Mouse (Mus musculus) brown adipose tissue, adult 24 weeks (tissue): Measurements from ENCODE around the gene Dhrs9. TPM values are rescaled to one million over a fixed set of nuclear protein-coding genes. Genes with fewer than 3 reads are reported as not detected.
"Not testable (repeated sequence)": the region's sequence is repeated elsewhere in the genome, so short reads cannot be mapped to it uniquely, and the experiment has no call there.

Source experiments
- H3K27ac ChIP-seq: fragments of 200-500 bp; replicated peaks from 2 replicates; pipeline ENCODE4 v1.5.1; 2012; ENCODE audit warnings: low read depth, mild to moderate bottlenecking, low read length
- H3K4me1 ChIP-seq: fragments of 200-500 bp; 2 replicates; pipeline ENCODE4 v1.6.1; 2012; ENCODE audit warnings: low read length, mixed read lengths; ENCODE audit not compliant: control insufficient read depth, insufficient read depth, insufficient read length
- H3K4me3 ChIP-seq: fragments of 200-500 bp; 2 replicates; pipeline ENCODE4 v1.5.1; 2012; ENCODE audit warnings: low read depth, mild to moderate bottlenecking, low read length, moderate library complexity; ENCODE audit not compliant: insufficient read depth
- polyA plus RNA-seq: library from polyadenylated mRNA; stranded (reverse); fragments of >200 nt; gene quantifications from 2 replicates; pipeline ENCODE4 v1.2.4, GENCODE M21; 2012; ENCODE audit not compliant: missing spikeins, insufficient read depth, insufficient read length

Gene Dhrs9
- 4.6 and 8.4 TPM in 2 replicates for polyA plus RNA-seq

DNA sequence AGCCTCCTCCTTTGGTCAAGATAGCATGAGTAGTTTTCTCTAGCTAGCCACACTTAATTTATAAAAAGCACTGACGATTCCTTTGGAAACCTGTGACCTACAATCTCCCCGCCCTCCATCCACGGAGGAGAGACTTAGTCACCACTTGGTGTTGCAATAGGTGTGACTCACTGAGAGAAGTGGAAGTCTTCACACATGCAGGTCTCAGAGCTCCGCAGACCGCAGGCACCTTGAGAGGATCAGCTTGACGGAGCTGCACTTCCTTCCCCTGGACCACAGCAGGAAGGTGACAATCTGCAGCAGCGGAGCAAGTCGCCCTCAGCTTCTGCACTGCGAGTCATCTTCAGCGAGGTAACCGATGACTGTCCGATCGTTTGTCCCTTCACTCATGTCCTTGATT is at the start of gene Dhrs9:
Gene Dhrs9, plus strand, starts transcription at position 165 of the 400 bp plus-strand sequence.
- peak within 1 kb of the TSS; percentile 81 for H3K27ac ChIP-seq
- H3K4me3 ChIP-seq: peak within 1 kb of the TSS; percentile 45
- peaks cover 3% of the 10 kb centered on the region; the same call in 1 of the 2 replicates for H3K4me1 ChIP-seq

DNA sequence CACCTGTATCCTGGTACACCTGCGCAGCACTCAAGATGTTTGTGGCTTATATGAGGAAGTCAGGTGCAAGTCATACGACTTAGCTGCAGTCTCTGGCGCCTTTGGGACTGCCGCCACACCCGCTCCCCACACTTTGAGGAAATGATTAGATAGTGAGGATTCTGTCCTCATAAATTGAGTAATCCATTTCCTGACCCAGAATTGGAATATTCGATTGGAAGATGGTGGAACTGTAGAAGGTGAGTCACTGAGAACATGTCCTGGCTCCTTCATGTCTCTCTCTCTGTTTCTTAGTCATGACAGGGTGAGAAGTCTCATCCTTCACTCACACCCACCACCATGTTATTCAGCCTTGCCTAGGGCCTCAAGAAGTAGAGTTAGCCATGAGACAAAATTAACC is 48.7 kb upstream of the Dhrs9 start:
- H3K4me1 ChIP-seq, H3K4me3 ChIP-seq, H3K27ac ChIP-seq: not testable (repeated sequence)

DNA sequence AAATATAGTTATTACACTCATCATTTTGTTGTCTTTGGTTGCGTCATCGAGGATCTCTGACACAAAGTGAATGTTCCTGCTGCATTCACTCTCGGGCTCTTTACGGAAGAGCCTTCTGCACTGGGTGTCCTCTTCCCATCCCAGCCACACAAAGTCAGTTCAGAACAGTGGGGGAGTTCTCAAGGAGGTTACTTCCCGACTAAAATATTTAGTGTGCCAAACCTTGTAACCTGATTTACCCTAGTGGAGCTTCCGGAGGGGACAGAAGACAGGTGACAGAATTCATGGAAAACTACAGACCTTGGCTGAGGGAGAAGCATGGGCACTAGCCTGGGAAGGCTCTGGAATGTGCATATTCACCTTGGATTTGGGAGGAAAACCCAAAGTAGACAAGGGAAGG is 38.7 kb upstream of the Dhrs9 start:
- H3K4me1 ChIP-seq: no peaks in the 10 kb centered on the region
- no peak overlapping the region for H3K4me3 ChIP-seq
- no peak overlapping the region for H3K27ac ChIP-seq

DNA sequence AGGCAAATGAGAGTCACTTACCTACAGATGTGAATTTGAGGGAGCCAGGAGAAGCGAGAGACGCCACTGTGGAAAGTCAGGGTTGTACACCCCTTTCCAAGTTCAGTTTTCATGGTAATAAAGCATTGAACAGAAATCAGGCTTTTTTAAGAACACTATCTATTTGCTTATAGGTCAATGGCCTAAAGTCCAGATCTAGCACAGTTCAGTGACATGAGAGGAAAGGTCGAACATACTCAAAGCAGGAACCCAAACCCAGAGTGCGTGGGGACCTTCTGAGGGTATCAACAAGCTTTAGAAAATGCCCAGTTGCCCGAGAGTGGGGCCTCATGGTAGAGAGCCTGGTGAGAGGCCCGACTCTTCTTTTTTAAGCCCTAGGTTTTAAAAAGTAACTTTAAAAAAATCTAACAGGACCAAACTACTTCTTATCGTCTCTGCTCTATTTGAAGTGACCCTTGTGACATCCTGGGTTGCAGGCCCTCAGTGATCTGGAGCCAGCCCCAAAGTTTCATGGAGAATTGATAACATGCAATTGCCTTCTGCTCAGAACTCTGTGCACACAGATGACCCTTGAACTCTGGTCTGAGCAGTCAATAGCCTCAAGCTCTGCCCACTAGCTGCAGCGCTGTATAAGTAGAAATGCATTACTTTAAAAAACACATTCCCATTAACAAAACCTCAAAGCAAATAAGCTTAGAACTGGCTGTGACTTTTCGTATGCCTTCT is 37.6 kb upstream of the Dhrs9 start, which contains the start of gene Abcb11:
Gene Abcb11, minus strand, starts transcription at position 121 of the 726 bp plus-strand sequence.
- no peak within 1 kb of the TSS for H3K27ac ChIP-seq
- H3K4me3 ChIP-seq: no peak within 1 kb of the TSS

DNA sequence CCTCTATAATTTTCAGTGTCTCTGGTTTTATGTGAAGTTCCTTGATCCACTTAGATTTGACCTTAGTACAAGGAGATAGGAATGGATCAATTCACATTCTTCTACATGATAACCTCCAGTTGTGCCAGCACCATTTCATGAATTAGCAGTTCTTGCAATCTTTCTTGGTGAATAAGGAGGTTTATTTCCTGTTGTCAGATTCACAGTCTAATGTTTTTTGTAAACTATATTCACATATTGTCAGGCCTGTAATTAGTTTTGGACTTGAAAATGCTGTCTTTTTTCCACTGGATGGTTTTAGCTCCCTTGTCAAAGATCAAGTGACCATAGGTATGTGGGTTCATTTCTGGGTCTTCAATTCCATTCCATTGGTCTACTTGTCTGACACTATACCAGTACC is 24.8 kb upstream of the Dhrs9 start:
- H3K4me3 ChIP-seq, H3K27ac ChIP-seq, H3K4me1 ChIP-seq: not testable (repeated sequence)

More for the DNA sequence above, 37.6 kb upstream of the Dhrs9 start, which contains the start of gene Abcb11:
- H3K4me1 ChIP-seq: no peaks in the 10 kb centered on the region

DNA sequence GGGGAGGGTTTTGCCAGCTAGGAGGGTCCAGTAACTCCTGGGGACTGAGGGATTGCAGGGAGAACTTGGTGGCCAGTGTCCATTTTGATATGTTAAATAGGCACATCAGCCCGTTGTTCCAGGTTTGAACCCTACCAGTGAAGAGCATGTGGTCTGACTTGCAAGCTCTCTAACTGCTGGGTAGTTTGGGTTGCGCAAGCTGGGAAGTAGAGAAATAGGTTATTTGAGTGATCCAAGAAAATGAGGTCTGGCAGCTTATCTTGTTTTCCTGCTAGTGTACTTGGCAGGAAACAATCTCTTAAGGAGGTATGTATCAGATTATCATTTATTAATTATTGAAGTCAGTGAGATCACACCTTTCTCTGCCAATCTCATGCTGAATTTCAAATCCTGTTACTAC is 15.4 kb upstream of the Dhrs9 start:
- H3K4me1 ChIP-seq: no peaks in the 10 kb centered on the region
- no peak overlapping the region for H3K4me3 ChIP-seq
- H3K27ac ChIP-seq: no peak overlapping the region

DNA sequence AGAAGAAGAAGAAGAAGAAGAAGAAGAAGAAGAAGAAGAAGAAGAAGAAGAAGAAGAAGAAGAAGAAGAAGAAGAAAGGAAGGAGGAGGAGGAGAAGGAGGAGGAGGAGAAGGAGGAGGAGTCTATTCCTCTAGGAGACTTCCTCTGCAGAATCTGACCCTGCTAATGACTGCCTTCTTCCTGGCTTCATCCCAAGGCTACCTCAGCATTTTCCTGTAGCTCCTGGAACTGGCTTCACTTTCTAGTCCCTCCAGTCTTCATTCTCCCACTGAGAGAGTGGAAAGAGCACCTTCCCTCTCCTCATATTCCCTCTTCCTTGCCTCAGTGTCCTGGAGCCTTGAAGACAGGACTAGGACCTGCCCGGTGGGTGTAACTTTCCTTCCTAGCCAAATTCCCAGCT is 15.0 kb upstream of the Dhrs9 start:
- H3K4me3 ChIP-seq: no peak overlapping the region
- no peaks in the 10 kb centered on the region for H3K4me1 ChIP-seq
- H3K27ac ChIP-seq: no peak overlapping the region

DNA sequence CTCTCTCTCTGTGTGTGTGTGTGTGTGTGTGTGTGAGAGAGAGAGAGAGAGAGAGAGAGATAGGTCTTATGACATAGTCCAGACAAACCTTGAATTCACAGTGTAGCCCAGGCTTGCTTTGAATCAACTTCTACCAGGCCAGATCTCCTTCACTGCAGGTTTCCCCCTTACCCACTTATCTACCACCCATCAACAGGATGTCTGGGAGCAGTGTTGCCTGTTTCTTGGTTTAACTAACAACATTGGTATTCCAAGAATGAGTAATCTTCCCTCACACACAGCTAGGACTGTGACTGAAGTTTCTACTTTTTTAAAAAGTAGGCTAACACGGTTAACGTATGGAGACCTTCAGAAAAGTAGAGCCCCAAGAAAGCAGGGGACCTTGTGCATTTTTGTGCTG is 3.5 kb upstream of the Dhrs9 start:
- Histone ChIP-seq H3K4me3 (no peak overlapping the region), H3K27ac (peak overlapping the region; percentile 58), H3K4me1 (peaks cover 3% of the 10 kb centered on the region; the same call in 1 of the 2 replicates)

DNA sequence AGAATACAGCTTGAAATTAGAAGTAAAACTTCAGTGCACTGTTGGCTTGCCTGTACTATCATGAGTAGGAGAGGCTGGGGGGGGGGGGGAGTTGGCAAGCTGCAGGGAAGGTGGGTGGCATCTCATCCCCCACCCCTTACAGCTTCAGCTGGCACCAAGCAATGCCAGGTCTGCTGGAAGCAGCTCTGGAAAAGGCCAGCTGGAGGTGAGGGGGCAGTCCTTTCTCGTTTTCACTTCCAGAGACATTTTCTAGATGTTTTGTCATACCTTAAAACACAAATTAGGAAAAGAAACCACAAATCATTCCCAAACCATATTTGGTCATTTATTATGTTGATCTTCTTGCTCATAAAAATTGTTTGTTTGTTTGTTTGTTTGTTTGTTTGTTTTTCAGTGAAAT is 444 bp upstream of the Dhrs9 start:
- H3K4me3 ChIP-seq: no peak overlapping the region
- peaks cover 3% of the 10 kb centered on the region; the same call in 1 of the 2 replicates for H3K4me1 ChIP-seq
- H3K27ac ChIP-seq: no peak overlapping the region

DNA sequence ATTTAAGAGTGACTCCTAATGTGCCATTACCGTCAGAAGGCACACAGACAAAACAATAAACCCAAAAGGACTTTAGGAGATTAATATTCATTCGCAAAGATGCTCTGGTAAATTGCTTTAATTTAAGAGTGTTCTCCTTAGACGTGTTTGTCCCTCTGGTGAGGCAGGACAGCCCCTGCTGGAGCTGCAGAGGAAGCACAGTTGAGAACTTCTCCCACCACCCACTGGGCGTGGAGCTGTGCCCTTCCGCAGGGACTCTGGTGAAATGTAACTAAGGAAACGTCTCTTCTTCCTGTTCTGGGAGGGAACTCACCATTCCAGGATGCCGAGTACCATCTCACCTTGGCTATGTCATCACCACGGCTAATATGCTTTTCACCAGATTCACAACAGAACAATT is 1.5 kb downstream of the Dhrs9 start:
- Histone ChIP-seq H3K4me3 (no peak overlapping the region), H3K27ac (peak overlapping the region; percentile 34; the same call in 1 of the 2 replicates), H3K4me1 (no peaks in the 10 kb centered on the region)

DNA sequence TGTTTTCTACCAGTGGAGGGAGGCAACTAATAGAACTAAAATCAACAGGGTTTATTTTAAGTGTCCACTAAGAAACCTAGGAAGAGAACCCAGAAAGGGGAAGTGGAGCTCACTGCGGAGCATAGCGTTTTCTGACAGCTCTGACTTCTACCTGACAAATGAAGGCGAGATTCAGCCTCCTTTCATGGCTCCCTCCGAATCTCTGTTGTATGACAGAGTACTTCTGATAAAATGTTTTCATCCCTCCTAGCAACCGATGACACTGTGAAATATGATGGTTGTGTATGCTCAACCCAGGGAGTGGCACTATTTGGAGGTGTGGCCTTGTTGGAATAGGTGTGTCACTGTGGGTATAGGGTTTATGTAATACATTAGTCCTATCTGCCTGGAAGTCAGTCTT is 2.6 kb downstream of the Dhrs9 start:
- Histone ChIP-seq H3K4me3 (no peak overlapping the region), H3K4me1 (no peaks in the 10 kb centered on the region), H3K27ac (no peak overlapping the region)

DNA sequence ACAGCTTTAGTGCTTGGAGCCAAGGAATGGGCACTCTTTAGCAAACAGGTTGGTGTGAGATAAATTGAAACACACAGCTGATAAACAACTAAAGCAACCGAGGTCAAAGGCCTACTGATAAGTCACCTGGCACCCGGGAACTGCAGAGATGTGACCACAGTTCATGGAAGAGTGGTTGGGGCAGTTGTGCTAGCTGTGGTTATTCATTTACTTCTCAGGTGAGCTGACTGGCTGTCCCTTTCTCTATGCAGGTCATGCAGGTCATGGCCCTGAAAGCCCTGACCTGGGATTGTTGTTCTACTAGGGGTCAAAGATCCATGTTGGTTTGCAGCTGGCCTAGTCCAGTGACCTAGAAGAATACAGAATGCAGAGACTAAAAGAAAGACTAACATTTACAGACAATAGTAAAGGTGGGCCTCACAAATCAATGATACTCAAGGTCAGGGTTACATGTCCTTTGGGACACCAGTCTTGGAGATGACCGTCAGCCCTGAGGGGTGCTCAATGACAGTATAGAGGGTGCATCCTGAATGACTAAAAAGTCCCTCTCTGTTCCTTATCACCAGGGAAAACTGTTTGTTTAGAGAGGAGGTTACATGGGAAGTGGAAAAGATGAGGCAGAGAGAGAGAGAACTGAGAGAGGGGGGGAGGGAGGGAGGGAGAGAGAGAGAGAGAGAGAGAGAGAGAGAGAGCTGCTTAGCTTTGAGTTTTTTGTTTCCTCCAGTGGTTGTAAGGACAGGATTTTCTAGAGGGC is 6.0 kb downstream of the Dhrs9 start:
- H3K27ac ChIP-seq: no peak overlapping the region
- no peaks in the 10 kb centered on the region for H3K4me1 ChIP-seq
- H3K4me3 ChIP-seq: no peak overlapping the region

DNA sequence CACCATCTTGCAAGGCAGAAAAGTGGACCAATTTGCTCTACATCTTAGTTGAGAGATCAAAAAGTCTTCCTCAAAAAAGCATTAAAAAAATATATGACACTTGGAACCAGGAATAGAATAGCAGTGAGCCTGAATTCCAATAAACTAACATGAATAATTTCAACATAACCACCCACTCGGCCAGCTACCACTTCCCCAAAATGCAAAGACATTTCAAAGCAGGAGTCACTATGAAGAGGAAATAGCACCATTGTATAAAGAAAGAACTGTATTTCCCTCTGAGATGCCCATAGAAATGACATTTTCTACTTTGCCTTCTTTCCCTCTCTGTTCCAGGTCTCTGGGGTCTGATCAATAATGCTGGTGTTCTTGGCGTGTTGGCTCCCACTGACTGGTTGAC is 13.7 kb downstream of the Dhrs9 start:
- Histone ChIP-seq H3K4me1 (peaks cover 7% of the 10 kb centered on the region; the same call in 1 of the 2 replicates), H3K27ac (no peak overlapping the region), H3K4me3 (no peak overlapping the region)

DNA sequence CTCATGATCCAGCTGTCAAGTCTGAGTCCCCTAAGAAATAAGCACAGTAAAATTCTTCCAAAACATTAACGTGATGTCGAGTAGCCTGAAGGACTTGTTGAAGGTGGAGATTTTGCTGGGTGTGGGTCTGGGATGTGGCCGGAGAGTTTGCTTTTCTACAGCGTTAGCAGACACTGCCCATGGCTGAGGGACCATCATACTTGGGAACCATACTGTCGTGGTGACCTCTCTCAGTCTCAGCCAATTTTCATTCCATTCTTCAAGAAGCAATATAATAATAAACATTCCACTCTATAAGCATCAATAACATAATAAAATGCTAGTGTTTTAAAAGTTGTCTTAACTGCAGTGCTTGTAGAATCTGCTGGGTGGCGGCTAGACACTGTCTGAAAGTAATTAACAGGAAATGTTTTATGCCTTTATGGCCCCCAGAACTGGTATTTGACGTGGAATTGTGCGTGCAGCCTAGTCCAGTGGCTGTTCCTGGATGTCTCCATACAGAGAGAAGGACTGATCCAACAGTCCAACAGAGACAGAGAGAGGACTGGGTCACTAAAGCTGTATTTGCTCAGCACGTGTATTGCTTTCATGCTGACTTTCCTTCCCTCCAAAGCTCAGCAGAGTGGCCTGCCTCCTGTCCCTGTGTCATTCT is 15.5 kb downstream of the Dhrs9 start:
- peaks cover 7% of the 10 kb centered on the region; the same call in 1 of the 2 replicates for H3K4me1 ChIP-seq
- H3K27ac ChIP-seq: no peak overlapping the region

DNA sequence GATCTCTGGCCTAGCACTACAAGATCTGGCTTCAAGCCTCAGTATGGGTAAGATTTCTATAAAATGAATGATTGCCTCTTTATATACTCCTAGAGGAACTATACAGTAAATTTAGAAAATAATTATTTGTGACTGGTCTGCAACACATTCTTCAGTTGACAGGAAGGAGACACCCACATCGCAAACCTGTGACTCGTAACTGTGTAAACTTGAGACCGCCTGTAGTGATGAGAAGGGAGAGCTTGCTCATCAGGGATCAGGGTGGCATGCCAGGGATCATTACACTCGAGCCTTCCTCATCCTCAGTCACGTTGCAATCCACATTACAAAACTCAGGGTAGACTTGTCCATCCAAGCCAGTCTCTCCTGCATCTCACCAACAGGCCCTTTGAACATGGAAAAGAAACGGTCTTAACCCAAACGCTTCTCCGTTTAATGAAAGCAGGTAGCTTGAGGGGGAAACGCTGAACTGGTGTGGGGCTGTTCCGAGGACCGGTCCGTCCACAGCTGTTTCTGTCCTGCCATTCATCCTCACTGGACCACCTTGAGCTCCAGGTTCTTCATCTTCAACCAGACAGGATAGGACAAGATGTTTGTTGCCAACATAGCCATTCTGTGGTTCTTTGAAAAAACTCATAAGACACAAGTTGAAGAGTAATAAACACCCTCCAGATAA is 16.7 kb downstream of the Dhrs9 start:
- Histone ChIP-seq H3K27ac (no peak overlapping the region), H3K4me3 (no peak overlapping the region), H3K4me1 (peaks cover 6% of the 10 kb centered on the region; the same call in 1 of the 2 replicates)

More for the DNA sequence above, 15.5 kb downstream of the Dhrs9 start:
- H3K4me3 ChIP-seq: no peak overlapping the region
